Mouse (Mus musculus) layer of hippocampus, postnatal 36 days (tissue): ENCODE measurements around the gene Etv6. TPM values are rescaled to one million over a fixed set of nuclear protein-coding genes. Genes with fewer than 3 reads are reported as not detected.

Experiments
- DNase-seq, 2 experiments: peaks; one replicate each; pipeline ENCODE4 v3.0.0; 2022
- total RNA-seq, 2 experiments: library from RNA; stranded (reverse); gene quantifications; 2 replicates each; pipeline ENCODE4 v1.2.3; 2021

The Etv6 gene
- total RNA-seq, 2 experiments from 2014 or later: 9.9 to 11.2 TPM

GRCm38 (mm10) chr6:134262911-134263607 lies 227.6 kb downstream of the Etv6 start:
- no peak for DNase-seq

DNA sequence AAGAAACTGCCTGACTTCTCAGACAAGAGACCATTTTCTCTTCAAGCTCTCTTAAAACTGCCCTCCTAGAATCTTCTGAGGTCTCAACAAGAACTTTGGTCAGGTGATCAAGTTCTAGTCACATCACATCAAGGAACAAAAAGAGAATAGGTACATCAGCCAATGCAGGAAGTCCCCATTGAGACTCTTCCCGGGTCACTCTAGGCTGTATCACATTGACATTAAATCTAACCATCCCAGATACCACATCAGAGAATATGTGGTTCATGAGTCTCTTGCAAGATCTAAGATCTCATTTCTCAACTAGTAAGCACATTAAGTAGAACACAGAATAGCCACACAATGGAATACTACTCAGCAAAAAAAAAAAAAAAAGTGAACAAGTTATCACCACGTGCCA lies 238.4 kb downstream of the Etv6 start:
- no peak for DNase-seq

- DNase-seq: no peak
Measured at GRCm38 (mm10) chr6:134276954-134277353, 241.5 kb downstream of the Etv6 start.

- DNase-seq: no peak
Measured at GRCm38 (mm10) chr6:134282095-134282494, 246.6 kb downstream of the Etv6 start.

GRCm38 (mm10) chr6:134291823-134292222 lies 256.3 kb downstream of the Etv6 start:
- DNase-seq: no peak

DNA sequence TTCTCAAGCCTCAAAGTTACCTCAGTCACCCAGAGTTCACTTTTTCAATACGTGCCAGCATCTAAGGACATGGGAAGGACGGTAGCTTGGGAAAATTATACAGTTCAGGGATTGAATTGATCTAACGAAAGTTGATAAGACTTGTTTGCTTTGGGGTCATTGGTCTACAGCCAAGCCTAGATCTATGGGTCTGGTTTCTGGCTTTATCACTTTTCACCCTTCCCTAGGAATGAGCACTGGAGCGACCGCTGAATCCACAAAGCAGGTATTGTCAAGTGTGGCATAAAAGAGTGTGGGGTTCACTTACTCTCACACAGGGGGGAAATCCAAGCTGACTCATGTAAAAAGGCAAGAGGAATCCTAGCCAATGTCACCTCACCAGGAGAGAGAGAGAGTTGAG lies 256.9 kb downstream of the Etv6 start:
- no peak for DNase-seq

DNA sequence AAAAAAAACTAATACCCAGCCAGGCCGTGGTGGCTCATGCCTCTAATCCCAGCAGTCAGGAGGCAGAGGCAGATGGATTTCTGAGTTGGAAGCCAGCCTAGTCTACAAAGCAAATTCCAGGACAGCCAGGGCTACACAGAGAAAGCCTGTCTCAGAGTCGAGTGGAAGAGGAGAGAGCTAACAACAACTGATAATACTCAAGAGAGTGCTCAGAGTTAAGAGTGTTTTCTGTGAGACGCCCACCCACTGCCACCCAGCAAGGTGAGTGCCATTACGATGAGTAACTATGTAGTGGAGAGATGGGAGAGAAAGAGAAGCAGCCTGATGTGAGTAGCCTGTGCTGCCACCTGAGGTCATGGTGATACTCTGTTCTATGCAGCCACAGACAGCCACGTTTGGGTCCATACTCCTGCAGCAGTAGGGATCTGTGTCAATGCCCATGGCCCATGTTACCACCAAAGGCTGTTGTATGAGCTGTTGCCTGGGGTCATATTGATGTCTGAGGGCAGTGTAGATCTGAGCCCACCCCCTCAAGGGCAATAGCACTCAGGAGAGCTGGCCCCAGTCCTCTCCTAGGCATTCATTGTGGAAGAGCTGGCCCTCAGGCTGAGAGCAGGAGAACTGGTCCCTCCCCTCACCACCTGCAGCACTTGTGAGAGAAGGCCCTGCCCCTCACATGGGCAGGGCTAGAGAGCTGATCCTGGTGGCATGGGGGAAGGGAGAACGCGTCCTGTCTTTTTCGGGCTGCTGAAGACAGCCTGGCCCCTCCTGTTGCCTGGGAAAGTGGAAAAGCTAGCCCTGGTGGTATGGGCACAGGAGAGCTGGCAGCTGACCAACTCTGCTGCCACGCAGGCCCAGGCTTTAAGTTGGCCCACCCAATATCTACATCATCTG lies 258.4 kb downstream of the Etv6 start:
- no peak for DNase-seq

GRCm38 (mm10) chr6:134297884-134298619 lies 262.6 kb downstream of the Etv6 start:
- DNase-seq: no peak

GRCm38 (mm10) chr6:134301951-134302350 lies 266.5 kb downstream of the Etv6 start:
- no peak for DNase-seq

GRCm38 (mm10) chr6:134311346-134311745 lies 275.8 kb downstream of the Etv6 start:
- DNase-seq: no peak

DNA sequence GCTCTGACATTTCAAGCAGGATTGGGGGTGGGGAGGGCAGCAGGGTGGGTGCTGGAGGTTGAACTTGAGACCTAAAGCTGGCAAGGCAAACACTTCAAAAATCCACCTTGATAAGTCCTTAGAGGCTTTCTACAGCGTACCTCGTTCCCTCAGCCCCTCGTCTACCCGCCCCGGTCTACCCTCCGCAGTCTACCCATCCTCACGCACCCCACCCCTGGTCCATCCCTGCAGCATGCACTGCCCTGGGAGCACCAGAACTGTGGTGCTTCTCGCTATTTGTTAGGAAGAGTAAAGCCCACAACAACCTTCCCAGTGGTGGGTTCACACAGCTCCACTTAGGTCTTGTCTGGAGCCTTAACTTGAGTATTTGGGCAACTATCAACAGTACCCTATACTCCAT lies 277.1 kb downstream of the Etv6 start:
- DNase-seq: no peak

DNA sequence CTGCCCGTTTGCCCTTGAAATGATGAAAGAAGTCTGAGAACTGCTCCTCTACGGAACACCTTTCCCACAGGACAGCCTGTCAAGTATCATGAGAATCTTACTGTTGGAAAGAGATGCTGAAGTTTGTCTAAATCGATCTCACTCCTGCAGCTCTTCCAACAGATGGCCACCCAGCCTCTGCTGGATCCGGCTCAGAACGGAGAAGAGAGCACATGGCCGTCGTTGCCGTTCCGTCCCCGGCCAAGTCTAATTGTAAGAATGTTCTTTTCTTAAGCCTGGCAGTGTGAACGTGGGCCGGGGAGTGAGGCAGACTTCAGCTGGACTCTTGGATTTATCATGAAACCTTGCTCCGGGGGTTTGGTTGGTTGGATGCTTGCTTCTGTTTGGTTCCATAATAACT lies 281.9 kb downstream of the Etv6 start:
- DNase-seq: peak; percentile 51 to 60

Other genes with a start within 250 kb of the Etv6 start
- not detected for gene Kap, start 181.9 kb upstream of the Etv6 start, total RNA-seq